Mouse (Mus musculus): Measurements from ENCODE around the gene Gtsf1l. TPM values are rescaled to one million over a fixed set of nuclear protein-coding genes. Genes with fewer than 3 reads are reported as not detected.

Gene Gtsf1l
- polyA plus RNA-seq, 1 experiment from 2014 or later, result not detected

GRCm38 (mm10) chr2:163048125-163048524, 39.5 kb downstream of the Gtsf1l start:
- ATAC-seq (ENCODE audit: insufficient number of reproducible peaks, insufficient read depth, low FRiP score, low TSS enrichment), result no peak
- Histone ChIP-seq H3K27me3 (no peaks in the 10 kb centered on the region), H3K4me2 (replicated peaks) (peak overlapping the region; percentile 37), H3K4me1 (no peaks in the 10 kb centered on the region), H3K9me3 (no peaks in the 10 kb centered on the region), H3K9ac (no peak overlapping the region), H3K4me3 (no peak overlapping the region), H3K36me3 (peaks cover 28% of the 10 kb centered on the region), H3K27ac (no peak overlapping the region)
- 3% methylated on average over 10 of the region's 10 CpGs for WGBS

DNA sequence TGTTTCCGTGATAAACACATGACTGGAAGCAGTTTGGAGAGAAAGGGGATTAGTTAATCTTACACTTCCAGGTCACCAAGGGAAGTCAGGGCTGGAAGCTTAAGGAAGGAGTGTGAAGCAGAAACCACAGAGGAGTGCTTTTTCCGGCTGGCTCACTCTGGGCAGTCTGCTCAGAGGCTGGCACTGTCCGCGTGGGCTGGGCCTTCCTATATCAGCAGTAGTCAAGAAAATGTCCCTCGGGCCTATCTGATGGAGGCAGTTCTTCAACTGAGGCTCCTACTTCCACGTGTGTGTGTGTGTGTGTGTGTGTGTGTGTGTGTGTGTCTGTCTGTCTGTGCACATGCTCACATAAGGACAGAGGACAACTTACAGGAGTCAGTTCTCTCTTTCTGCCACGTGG, 47.7 kb downstream of the Gtsf1l start:
- WGBS, result 84% methylated on average over 7 of the region's 7 CpGs

More for the DNA sequence above, 47.7 kb downstream of the Gtsf1l start:
- no peak overlapping the region for H3K9ac ChIP-seq
- no peaks in the 10 kb centered on the region for H3K27me3 ChIP-seq
- no peaks in the 10 kb centered on the region for H3K4me1 ChIP-seq
- H3K27ac ChIP-seq, result no peak overlapping the region
- H3K36me3 ChIP-seq, result peaks cover 69% of the 10 kb centered on the region
- no peak for ATAC-seq (ENCODE audit: insufficient number of reproducible peaks, insufficient read depth, low FRiP score, low TSS enrichment)
- H3K4me3 ChIP-seq, result no peak overlapping the region
- H3K4me2 ChIP-seq (replicated peaks), result no peak overlapping the region
- no peaks in the 10 kb centered on the region for H3K9me3 ChIP-seq

Small RNA genes lying within 50 kb of the gene (microRNA-seq; reads per million reads assigned to microRNA genes)
- gene Gm22174, result not detected
- gene Mir7003, result not detected

Other genes starting within 250 kb of the Gtsf1l start
- gene Srsf6, start 156.3 kb downstream of the Gtsf1l start, polyA plus RNA-seq (2016; fragmentation: Nextera tagmentation; extraction: Ambion mirVana), result 255 and 274 TPM in 2 replicates
- 0.17 and 0.28 TPM in 2 replicates for gene L3mbtl1, start 144.4 kb downstream of the Gtsf1l start, polyA plus RNA-seq (2016; fragmentation: Nextera tagmentation; extraction: Ambion mirVana)
- 0.05 TPM in 1 of 2 replicates, not detected in the other for gene Sgk2, start 100.5 kb downstream of the Gtsf1l start, polyA plus RNA-seq (2016; fragmentation: Nextera tagmentation; extraction: Ambion mirVana)
- 52.2 and 55.7 TPM in 2 replicates for gene Ift52, start 70.5 kb downstream of the Gtsf1l start, polyA plus RNA-seq (2016; fragmentation: Nextera tagmentation; extraction: Ambion mirVana)
- 33.9 and 35.2 TPM in 2 replicates for gene Mybl2, start 33.2 kb downstream of the Gtsf1l start, polyA plus RNA-seq (2016; fragmentation: Nextera tagmentation; extraction: Ambion mirVana)
- 5.2 and 6.1 TPM in 2 replicates for gene Tox2, start 115.3 kb upstream of the Gtsf1l start, polyA plus RNA-seq (2016; fragmentation: Nextera tagmentation; extraction: Ambion mirVana)

All from embryonic facial prominence, embryonic 12.5 days (tissue).